Mouse (Mus musculus): ENCODE measurements at regions not wholly inside any gene's neighbourhood (a gene's known extent, or its start where the extent isn't known, plus 50 kb on each side); places are given as distances from the start of the nearest gene placed in this dataset.

DNA sequence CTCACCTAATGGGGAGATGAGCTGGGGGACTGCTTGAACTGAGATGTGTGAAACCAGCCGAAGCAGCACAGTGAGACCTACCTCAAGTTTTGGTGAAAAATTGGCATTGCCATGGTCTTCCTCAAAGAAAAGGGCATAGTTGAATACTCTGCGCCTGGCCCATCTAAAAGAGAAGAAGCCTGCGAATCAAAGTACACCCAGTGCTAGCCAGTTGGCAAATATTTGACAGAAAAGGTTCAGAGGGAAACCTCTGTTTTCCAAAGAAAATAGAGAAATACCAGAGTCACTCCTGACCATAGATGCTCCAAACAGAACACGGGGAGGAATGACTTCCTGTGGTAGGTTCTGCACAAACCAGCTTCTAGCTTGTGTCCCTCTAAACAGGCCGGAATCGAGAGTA lies 144.5 kb upstream of the Tbl1xr1 start:
- no peak for TF ChIP-seq CTCF (IDR thresholded peaks at IDR 0.05)
- no peak for TF ChIP-seq POLR2A (IDR thresholded peaks at IDR 0.05; ENCODE audit: insufficient read depth, low read depth, low read length)
- no peak for TF ChIP-seq EP300 (IDR thresholded peaks at IDR 0.05; ENCODE audit: insufficient read depth, low read depth, low read length)
